Mouse (Mus musculus) kidney, postnatal 14 days (tissue): ENCODE measurements around the gene Gm3139.
"Not testable (repeated sequence)": the region's sequence is repeated elsewhere in the genome, so short reads cannot be mapped to it uniquely, and the experiment has no call there.

Experiments
- DNase-seq: peaks from one replicate; pipeline ENCODE4 v3.0.0; 2022; ENCODE audit warnings: mixed read lengths

The Gm3139 gene

DNA sequence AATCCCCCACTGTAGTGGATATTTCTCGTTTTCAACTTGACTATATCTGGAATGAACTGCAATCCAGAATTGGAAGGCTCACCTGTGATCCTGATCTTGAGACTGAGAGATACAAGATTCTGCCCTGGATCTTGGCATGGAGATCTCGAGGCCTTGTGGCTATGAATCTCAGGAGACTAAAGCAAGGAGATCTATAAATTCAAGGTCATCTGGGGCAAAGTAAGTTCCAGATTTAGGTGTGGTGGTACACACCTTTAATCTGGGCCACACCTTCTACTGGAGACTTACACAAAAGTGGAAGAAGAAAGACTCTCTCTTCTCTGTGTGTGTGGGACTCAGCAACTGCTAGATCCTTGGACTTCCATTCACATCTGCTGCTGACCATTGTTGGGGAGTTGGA, at the start of gene Gm3139:
Gm3139 (plus strand) TSS at position 301 of the 400 bp plus-strand sequence.
- DNase-seq = not testable (repeated sequence)
